Mouse (Mus musculus) E14TG2a.4 (cell line): ENCODE results near the gene Cdk10.
A peak's percentile ranks its signal among the peaks of the same experiment; 100 is the strongest.
"Not testable (repeated sequence)": the region's sequence is repeated elsewhere in the genome, so short reads cannot be mapped to it uniquely, and the experiment has no call there.

Experiments used
- H3K27me3 ChIP-seq: 2 replicates; pipeline ENCODE4 v1.6.1; 2014; ENCODE audit warnings: low read length, control low read depth; ENCODE audit not compliant: insufficient read depth
- H3K36me3 ChIP-seq: 2 replicates; pipeline ENCODE4 v1.6.1; 2014; ENCODE audit warnings: low read length, control low read depth; ENCODE audit not compliant: insufficient read depth
- H3K4me1 ChIP-seq: replicated peaks from 2 replicates; pipeline ENCODE4 v1.6.1; 2014; ENCODE audit warnings: low read depth, low read length, control low read depth
- H3K4me3 ChIP-seq: replicated peaks from 2 replicates; pipeline ENCODE4 v1.5.1; 2014; ENCODE audit warnings: mild to moderate bottlenecking, low read length
- H3K9me3 ChIP-seq: 2 replicates; pipeline ENCODE4 v1.6.1; 2014; ENCODE audit warnings: low read length, control low read depth
- CTCF ChIP-seq: conservative IDR thresholded peaks from 2 replicates; pipeline ENCODE4 v1.5.1; 2014; ENCODE audit warnings: low read length
- NANOG ChIP-seq: IDR thresholded peaks from 2 replicates; pipeline ENCODE4 v1.6.1; 2014; ENCODE audit warnings: borderline replicate concordance, low read length, mixed read lengths
- POU5F1 ChIP-seq: IDR thresholded peaks from 2 replicates; pipeline ENCODE4 v1.6.1; 2014; ENCODE audit warnings: low read length, borderline replicate concordance

Gene Cdk10

DNA sequence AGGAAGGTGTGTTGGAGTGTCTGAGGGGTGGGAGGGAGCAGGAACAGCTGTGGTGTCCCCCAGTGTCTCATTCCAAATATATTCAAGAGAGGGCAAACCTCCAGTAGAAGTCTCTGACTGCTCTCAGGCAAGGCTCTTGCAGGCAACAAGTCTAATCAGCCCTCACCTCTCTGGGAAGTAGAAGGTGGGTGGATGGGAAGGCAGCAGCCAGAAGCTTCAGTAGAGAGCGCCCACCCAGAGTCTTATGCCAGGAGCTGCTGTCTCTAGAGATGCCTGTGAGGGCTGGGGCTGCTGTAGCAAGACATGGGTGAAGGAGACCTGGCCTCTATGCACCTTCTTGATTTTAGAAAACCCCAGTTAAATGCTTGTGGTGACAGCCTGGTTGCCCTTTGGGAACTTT, 3.8 kb downstream of the Cdk10 start:
- TF ChIP-seq POU5F1 = no peak
- no peak for TF ChIP-seq NANOG
- no peak for TF ChIP-seq CTCF
- H3K9me3 ChIP-seq = no peaks in the 10 kb centered on the region
- H3K4me1 ChIP-seq = peaks cover 37% of the 10 kb centered on the region

DNA sequence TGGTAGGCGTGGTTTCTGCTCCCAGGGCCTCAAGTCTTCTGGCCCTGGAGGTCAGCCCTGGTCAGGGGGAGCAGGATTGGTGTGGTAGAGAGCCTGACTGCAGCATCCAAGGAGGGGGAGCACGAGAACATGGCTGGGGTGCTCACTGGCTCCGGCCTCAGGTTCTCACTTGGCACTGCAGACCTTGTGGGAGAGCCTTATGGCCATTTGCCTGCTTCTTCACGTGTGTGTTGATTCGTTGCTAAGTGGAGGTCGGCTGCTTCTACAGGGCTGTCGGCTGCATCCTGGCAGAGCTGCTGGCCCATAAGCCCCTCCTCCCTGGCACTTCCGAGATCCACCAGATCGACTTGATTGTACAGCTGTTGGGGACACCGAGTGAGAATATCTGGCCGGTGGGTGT, 5.7 kb downstream of the Cdk10 start:
- Histone ChIP-seq H3K36me3 (peaks cover 60% of the 10 kb centered on the region), H3K27me3 (peaks cover 15% of the 10 kb centered on the region), H3K4me1 (peaks cover 44% of the 10 kb centered on the region)
- not testable (repeated sequence) for H3K9me3 ChIP-seq, H3K4me3 ChIP-seq

More for the DNA sequence above, 3.8 kb downstream of the Cdk10 start:
- Histone ChIP-seq H3K36me3 (peaks cover 60% of the 10 kb centered on the region), H3K27me3 (no peaks in the 10 kb centered on the region), H3K4me3 (no peak overlapping the region)

DNA sequence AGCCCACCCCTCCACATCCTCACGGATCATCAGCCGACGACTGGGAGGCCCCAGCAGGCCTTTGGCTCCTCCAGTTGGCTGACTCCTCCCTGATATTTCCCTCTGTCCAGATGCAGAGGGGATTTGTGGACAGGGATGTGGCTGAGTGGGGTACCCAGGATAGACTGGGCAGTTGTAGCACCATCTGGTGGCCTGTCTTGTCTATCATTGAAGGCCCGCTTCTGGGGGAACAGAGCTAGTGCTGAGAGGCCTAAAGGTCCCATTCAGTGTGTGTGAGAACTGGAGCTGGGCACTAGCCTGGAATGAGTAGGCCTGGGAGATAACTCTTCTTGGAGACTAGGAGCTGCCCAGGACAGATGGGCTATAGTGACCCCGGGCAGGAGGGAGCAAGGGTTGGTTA, 7.1 kb downstream of the Cdk10 start:
- H3K9me3 ChIP-seq = no peaks in the 10 kb centered on the region
- H3K36me3 ChIP-seq = peaks cover 51% of the 10 kb centered on the region
- TF ChIP-seq NANOG (no peak), POU5F1 (no peak), CTCF (no peak)
- peaks cover 50% of the 10 kb centered on the region for H3K4me1 ChIP-seq
- peaks cover 22% of the 10 kb centered on the region for H3K27me3 ChIP-seq
- no peak overlapping the region for H3K4me3 ChIP-seq

DNA sequence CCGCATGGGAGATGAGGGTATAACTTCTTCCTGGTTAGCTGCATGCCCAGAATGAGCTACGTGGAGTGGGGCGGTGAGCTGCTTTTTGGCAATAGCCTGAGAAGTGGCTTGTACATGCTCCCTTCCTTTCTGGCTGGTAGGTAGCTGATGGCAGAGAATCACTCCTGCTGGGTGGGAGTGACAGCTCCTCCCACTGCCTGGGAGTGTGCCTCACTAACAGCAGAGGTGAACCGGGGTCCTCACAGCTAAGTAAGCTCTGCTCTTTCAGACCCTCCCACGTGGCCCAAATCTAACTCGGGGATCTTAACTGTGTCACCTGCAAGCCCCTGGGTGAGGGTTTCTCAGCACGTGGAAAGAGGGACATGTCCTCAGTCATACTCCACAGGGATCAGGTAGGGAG, 7.9 kb downstream of the Cdk10 start:
- Histone ChIP-seq H3K9me3 (no peaks in the 10 kb centered on the region), H3K4me3 (no peak overlapping the region), H3K4me1 (peaks cover 58% of the 10 kb centered on the region), H3K27me3 (peaks cover 22% of the 10 kb centered on the region), H3K36me3 (peaks cover 42% of the 10 kb centered on the region)
- TF ChIP-seq CTCF (no peak), POU5F1 (no peak), NANOG (no peak)

DNA sequence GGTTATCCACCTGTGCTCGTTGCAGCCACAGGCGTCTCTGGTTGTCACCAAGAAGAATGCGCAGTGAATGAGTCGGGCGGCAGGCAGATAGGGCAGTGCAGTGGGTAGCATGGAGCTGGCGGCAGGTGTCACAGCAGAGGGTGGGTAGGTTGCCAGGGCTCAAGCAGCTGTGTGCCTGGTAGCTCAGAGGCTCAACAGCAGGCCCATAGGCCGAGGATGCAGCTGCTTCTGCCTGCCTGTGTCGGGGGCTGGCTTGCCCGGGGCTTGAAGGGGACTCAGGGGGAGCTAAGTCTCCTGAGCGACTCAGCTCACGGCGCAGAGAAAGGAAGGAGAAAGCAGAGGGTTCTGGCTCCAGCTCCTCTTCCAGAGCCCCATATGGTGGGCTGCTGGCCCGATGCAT, 8.7 kb downstream of the Cdk10 start:
- no peak for TF ChIP-seq CTCF
- TF ChIP-seq NANOG = no peak
- TF ChIP-seq POU5F1 = no peak
- Histone ChIP-seq H3K4me1 (peaks cover 59% of the 10 kb centered on the region), H3K9me3 (no peaks in the 10 kb centered on the region), H3K27me3 (peaks cover 22% of the 10 kb centered on the region), H3K36me3 (peaks cover 35% of the 10 kb centered on the region), H3K4me3 (0 out of 2 replicates have a peak overlapping the region, but pooled peaks have one; percentile 23)

DNA sequence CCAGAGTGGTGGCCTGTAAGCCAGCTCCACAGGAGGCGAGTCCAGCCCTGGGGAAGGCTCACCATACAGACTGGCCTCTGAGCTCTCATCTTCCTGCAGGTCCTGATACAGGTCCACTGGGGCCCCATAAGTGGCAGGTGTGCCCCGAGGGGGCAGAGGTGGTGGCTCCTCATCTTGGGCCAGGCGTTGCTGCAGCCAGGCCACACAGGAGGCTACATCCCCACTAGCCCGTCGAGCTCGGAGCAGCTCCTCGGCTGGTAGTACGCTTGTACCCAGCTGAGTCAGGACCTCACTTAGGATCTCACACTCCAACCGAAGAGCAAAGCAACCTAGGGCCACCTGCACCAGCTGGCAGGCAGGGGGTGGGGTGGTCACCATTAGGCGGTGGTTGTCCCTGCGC, 9.1 kb downstream of the Cdk10 start:
- H3K9me3 ChIP-seq = no peaks in the 10 kb centered on the region
- peaks cover 59% of the 10 kb centered on the region for H3K4me1 ChIP-seq
- 0 out of 2 replicates have a peak overlapping the region, but pooled peaks have one; percentile 23 for H3K4me3 ChIP-seq
- no peak for TF ChIP-seq POU5F1
- no peak for TF ChIP-seq CTCF
- no peak for TF ChIP-seq NANOG
- H3K36me3 ChIP-seq = peaks cover 30% of the 10 kb centered on the region
- peaks cover 22% of the 10 kb centered on the region for H3K27me3 ChIP-seq

DNA sequence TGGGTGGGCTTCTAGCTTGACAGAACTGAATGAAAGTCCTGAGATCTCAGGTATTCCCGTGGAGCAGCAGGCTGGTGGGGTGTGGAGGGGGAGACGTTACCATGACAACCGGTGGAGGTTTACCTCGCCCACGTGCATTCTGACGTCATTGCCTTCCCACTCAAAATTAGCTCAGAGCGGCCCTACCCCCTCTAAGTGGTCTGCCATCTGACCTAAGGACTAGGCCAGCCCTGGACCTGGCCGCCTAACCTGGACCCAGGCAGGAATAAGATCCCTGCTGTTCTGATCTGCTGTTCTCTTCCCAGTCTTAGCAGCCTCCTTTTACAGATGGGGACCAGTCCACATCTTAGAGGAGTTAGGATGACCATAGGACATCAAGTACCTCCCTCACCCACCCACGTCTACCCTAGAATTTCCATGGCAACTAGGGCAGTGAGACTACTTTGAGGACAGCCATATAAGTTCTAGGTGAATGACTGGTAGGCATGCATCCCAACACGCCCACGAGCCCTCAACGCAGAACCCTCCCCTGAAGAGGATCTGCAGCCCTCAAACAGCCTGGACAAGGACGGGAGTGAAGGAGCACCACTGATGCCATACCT, 10.4 kb downstream of the Cdk10 start:
- peaks cover 19% of the 10 kb centered on the region for H3K36me3 ChIP-seq

DNA sequence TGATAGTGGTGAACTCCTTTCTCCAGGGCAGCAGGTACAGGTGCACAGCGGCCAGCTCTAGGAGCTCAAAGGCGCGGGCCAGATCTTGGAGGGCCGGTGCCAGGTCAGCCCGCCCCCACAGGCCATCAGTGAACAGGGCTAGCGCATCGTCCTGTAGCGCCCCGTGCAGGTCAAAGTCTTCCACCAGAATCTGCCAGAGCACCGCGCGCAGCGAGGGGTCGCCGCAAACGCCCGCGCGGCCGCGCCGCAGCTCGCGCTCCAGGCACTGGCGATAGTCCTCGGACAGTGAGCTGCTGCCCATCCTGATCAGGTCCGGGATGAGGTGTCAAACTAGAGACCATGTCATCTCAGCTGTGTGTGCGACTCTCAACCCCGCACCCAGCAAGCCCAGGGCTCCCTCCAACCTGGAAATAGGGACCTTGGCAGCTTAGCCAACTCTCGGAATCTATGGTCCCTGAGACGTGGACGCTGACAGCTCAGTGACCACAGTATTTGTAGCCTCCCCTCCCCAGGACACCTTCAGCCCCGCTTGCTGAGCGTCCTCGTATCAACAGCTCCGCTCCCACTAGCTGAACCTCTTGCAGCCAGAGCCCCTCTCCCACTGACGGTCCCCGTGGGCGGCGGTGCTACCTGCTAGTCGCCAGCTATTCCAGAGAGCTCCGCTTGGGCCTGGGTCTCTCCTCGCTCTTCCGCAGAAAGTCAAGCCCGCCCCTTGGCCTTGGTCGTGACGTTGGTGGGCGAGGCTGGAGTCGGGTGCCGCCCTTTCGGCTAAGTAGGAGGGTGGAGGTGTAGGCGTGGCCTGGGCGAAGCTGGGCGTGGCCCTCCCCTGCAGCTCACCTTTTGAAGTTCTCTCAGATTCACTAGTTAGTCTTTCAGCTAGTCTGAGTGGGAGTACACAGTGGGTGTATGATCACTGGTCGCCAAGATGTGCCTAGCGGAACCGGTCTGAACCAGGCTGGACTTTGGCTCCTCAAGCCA, 11.2 kb downstream of the Cdk10 start, which contains the start of gene Spata2l:
Gene Spata2l, minus strand, starts transcription at position 714 of the 978 bp plus-strand sequence.
- TF ChIP-seq CTCF = no peak
- no peak for TF ChIP-seq POU5F1
- TF ChIP-seq NANOG = no peak
- Histone ChIP-seq H3K9me3 (no peaks in the 10 kb centered on the region), H3K36me3 (peaks cover 11% of the 10 kb centered on the region), H3K4me3 (peak within 1 kb of the TSS; percentile 78), H3K27me3 (peaks cover 22% of the 10 kb centered on the region), H3K4me1 (peaks cover 59% of the 10 kb centered on the region)

More for the DNA sequence above, 10.4 kb downstream of the Cdk10 start:
- TF ChIP-seq POU5F1 (no peak), CTCF (no peak), NANOG (no peak)
- Histone ChIP-seq H3K4me3 (peak overlapping the region; percentile 78), H3K4me1 (peaks cover 59% of the 10 kb centered on the region), H3K27me3 (peaks cover 22% of the 10 kb centered on the region), H3K9me3 (no peaks in the 10 kb centered on the region)
